Mouse (Mus musculus): ENCODE measurements at regions not wholly inside any gene's neighbourhood (a gene's known extent, or its start where the extent isn't known, plus 50 kb on each side); places are given as distances from the start of the nearest gene placed in this dataset.

- no peak for DNase-seq
Observed at GRCm38 (mm10) chr13:82187196-82187595, 404.3 kb downstream of the Cetn3 start.

DNA sequence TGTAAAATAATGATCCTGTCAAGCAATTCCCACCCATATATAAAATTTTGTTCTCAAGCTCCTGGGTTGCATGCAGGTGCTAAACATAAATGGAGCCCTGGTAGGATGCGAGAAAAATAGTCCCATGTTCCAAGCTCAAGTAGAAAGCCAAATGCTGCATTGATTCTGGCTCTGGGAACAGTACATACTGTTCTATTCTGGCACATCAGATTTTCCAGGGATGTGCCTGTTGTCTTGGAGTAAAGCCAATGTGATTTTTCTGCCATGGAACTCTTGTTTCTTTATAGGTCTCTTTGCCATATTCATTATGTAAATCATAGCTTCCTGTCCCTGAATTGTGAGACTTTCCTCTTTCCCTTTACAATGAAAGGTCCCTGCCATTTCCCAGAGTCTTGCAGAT lies 417.9 kb downstream of the Cetn3 start:
- no peak for DNase-seq

- no peak for DNase-seq
Observed at GRCm38 (mm10) chr13:82225430-82225829, 442.6 kb downstream of the Cetn3 start.

DNA sequence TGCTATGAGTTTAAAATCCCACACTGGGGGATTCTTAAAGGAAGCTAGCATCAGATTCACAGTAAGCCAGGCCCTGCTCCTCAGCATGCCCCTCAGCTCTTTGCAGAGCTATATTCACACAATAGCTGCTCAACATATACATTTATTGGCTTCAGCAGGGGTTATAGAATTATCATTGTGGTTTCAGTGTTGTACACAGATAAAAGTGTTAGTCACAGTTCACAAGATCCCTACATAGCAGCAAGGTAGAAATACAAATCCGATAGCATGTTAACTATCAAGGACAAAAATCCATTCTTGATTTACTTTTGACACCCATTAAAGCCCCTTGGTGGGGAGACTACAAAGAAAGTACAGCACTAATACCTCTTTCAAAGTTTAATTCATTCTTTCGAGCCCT lies 451.0 kb downstream of the Cetn3 start:
- no peak for DNase-seq

- no peak for DNase-seq
Observed at GRCm38 (mm10) chr13:82246231-82246630, 463.4 kb downstream of the Cetn3 start.

DNA sequence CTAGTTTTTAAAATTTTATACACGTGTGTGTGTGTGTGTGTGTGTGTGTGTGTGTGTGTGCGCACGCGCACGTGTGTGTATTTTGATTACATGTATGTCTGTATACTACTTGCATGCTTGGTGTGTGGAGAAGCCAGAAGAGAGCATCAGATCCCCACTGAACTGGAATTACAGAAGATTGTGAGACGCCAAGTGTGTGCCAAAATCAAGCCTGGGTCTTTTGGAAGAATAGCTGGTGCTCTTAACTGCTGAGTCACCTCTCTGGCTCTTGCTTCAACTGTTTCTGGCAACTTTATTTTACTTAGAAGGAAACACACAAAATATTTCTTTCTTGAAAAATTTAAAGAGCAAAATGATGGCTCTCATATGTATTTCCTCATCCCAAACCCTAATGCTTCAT lies 467.5 kb downstream of the Cetn3 start:
- no peak for DNase-seq

- DNase-seq = no peak
Observed at GRCm38 (mm10) chr13:82258491-82258935, 475.6 kb downstream of the Cetn3 start.

DNA sequence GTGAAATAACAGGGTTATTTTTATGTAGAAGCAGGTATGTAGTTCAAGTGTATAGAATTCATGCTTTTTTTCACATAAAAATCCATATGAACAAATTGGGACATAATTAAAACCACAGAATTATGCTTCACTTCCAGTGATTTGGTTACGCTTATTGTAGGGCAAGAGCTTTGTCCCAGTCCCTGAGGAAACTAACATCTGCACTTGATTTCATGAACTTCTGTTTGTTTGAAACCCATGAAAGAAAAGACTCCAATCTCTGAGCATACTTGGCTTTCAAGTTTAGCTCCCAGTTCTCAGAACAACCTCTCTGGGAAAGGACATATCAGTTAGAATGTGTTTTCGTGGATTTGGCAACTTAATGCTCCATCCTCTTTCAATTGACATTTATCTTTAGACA lies 481.4 kb downstream of the Cetn3 start:
- no peak for DNase-seq

GRCm38 (mm10) chr13:82265170-82265569 lies 482.3 kb downstream of the Cetn3 start:
- peak; percentile 7 for DNase-seq

- no peak for DNase-seq
Observed at GRCm38 (mm10) chr13:82265736-82266135, 482.9 kb downstream of the Cetn3 start.

GRCm38 (mm10) chr13:82274733-82275132 lies 491.9 kb downstream of the Cetn3 start:
- no peak for DNase-seq

DNA sequence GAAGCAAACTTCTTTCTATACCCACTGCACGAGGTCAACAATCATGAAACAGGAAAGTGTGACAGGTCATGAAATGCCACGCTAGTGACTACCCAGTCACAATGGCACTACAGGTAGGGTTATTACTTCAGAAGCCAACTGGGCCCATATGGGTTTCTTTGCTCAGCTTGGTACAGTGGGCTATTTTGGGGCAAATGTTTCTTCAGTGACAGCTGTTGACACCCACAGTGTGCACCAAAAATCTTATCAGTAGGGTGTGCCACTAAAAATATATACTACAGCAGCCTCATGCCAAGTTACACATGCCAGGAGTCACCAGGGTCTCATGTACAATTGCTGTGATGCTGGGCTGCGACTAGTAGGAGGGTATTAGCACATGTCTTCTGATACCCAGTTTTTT lies 493.1 kb downstream of the Cetn3 start:
- no peak for DNase-seq

DNA sequence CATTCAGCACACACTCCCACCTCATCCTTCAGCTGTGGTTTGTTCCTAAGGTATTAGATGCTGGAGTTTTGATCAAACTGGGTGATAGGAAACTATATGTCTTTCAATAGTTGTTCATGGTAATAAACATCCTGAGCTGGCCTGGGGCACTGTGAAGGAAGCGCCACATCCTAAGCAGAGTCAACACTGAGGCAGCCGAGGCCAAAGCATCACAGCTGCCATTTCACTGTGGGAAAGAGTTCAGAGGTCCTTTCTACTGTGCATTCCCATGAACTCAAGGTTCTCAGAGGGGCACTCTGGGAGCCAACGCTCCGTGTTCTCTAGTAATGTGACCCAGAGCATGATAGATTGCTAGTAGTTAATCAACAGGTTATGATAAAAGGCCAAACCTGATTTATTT lies 497.9 kb downstream of the Cetn3 start:
- no peak for DNase-seq

- no peak for DNase-seq
Observed at GRCm38 (mm10) chr13:82295834-82296233, 513.0 kb downstream of the Cetn3 start.

DNA sequence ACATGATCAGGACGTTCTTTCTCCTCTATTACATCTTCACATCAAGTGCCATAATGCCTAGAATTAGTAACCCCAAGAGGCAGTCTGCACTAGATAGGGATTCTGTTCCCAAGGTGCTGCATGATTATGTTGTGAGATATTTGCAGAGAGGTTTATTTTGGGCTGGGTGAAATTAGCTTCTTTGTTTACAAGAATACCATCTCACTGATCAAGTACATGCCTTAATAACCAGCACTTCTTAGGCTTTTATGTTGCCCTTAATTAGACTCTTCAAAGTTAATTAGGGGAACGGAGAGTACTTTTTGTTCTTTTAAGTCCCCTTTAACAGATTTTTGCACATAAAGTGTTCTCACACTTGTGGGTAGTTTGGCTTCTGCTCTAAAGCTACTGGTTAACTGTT lies 521.4 kb downstream of the Cetn3 start:
- no peak for DNase-seq

DNA sequence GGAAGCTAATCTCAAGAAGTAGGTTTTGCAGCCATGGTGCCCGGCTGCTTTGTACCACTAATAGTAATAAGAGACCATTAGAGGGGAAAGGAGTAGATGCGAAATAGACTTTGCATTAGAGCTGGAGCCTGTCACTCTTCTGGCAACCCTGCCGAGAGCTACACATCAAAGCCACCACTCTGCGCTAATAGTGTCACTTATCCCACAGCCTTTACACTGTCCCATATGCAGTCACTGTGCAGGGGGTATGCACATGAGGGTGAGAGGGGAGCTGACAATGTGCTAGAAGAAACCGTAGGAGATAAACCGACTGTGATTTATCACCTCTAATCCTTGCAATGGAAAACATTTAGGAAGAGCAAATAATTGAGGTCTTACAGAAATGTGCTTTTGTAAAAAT lies 522.2 kb downstream of the Cetn3 start:
- DNase-seq = no peak

DNA sequence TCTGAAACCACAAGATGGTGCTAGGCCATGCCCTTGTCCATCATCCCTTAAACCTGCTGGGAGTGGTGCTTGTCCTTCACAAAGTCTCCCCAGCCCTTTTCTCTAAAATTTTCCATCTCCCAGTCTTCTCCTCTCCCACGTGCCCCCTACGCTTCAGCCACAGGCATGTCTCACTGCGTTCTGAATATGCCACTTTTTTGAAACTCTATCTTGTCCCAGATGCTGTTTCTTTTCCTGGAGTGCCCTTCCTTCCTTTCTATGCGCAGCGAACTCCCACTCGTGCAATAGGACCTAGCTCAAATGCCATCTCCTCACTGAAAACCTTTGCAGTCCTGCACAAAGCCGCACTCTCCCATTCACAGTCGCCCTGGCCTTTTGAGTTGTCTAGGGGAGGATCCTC lies 525.5 kb downstream of the Cetn3 start:
- DNase-seq = no peak

- DNase-seq = no peak
Observed at GRCm38 (mm10) chr13:82316573-82317202, 533.8 kb downstream of the Cetn3 start.

DNA sequence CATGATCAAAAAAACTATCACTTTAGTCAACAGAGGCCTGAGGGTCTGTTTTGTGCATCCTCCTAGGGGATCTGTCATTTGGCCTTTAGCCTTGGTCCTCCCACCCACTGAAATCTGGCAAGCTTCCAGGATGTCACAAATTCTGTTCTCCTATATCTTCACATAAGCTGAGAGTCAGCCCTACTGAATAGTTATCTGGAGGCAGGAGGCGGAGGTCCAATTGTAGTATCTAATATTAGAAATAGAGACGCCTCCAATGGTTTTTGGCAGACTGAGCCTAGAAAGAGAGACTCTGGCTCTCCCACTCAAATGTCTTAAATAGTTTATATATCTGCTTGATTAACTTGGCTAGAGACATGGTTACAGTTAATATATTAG lies 534.3 kb downstream of the Cetn3 start:
- no peak for DNase-seq

GRCm38 (mm10) chr13:82318395-82318794 lies 535.5 kb downstream of the Cetn3 start:
- DNase-seq = no peak

DNA sequence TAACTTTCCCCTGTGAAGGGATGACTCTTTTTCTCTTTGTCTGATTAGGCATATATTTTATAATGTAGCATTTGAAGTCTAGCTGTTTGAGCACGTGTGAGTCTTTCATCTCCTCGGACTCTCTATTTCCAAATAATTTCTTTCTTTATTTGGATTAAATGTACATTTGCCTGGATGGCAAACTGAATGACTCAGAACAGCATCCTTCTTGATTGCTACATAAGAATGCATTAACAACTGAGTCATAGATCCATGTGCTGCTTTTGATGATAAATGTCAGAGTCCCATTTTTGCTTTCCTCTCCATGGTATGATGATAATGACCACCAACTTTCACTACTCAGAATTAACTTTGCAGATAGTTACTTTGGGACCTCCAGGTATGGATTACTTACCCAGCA lies 571.5 kb downstream of the Cetn3 start:
- DNase-seq = no peak

GRCm38 (mm10) chr13:82355296-82355695 lies 572.4 kb downstream of the Cetn3 start:
- no peak for DNase-seq

- peak; percentile 38 for DNase-seq
Observed at GRCm38 (mm10) chr13:82359442-82359841, 576.6 kb downstream of the Cetn3 start.

DNA sequence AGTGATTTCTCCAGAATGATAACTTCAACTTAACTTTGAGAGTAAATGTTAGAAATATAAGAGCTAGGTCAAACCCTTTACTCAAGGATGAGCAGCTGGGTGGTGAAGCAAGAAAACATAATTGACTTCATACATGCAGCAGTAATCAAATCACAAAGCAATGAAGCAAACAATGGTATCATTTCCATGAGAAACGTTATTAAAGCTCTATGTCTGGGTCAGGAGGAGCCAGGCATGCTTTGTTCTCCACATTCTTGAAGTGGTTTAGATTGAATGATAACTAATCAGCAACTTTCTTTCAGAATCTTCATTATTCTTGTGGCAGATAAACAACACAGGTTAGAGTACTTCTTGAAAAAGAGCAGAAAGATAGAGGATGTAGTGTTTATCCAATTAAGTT lies 577.8 kb downstream of the Cetn3 start:
- peak; percentile 62 for DNase-seq

- no peak for DNase-seq
Observed at GRCm38 (mm10) chr13:82361379-82361778, 578.5 kb downstream of the Cetn3 start.

DNA sequence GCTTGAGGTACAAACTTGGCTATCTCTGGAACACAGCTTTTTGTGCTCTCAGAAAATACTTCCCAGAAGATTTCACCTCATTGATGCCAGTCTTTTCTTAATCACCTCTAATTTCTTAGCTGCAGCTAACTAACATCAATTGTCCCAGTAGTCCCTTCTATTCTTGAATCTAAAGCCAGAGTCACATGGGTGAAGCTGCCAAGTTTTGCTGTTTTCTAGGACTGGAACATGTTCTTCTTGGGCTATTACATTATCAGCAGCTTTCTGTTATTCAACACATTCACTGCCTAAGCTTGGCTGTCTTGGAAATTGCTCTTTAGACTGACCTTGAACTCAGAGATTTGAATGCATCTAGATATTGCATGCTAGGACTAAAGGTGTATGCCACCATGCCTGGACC lies 583.9 kb downstream of the Cetn3 start:
- DNase-seq = no peak
